Mouse (Mus musculus) ES-E14 (cell line): ENCODE measurements around the gene Mars. TPM values are rescaled to one million over a fixed set of nuclear protein-coding genes. Genes with fewer than 3 reads are reported as not detected.

Source experiments
- DNase-seq: peaks from one replicate; pipeline ENCODE4 v3.0.0-alpha.2; 2013; ENCODE audit warnings: low read depth, low spot score
- H3K27ac ChIP-seq: 2 replicates; pipeline ENCODE4 v1.5.1; 2012; ENCODE audit warnings: low read depth, mild to moderate bottlenecking, low read length, moderate library complexity, mixed read lengths; ENCODE audit not compliant: poor library complexity, insufficient read depth, severe bottlenecking
- H3K36me3 ChIP-seq: 2 replicates; pipeline ENCODE4 v1.6.1; 2012; ENCODE audit warnings: mild to moderate bottlenecking, low read length, moderate library complexity, mixed read lengths; ENCODE audit not compliant: control insufficient read depth, poor library complexity, insufficient read depth, severe bottlenecking
- H3K4me1 ChIP-seq, 2 experiments: fragments of 150-350 bp in 1 of 2; sonication (generic) in 1 of 2; 2 replicates each; pipeline ENCODE4 v1.6.1; 2012; ENCODE audit warnings: low read length in 2 of 2, mild to moderate bottlenecking in 1 of 2, mixed read lengths in 1 of 2; ENCODE audit not compliant: control insufficient read depth in 2 of 2, insufficient read depth in 2 of 2, poor library complexity in 1 of 2
- H3K4me3 ChIP-seq, 2 experiments: fragments of 150-350 bp in 1 of 2; sonication (generic) in 1 of 2; 2 replicates each; pipeline ENCODE4 v1.5.1; 2012; ENCODE audit warnings: low read length in 2 of 2, low read depth in 1 of 2, mild to moderate bottlenecking in 1 of 2, mixed read lengths in 1 of 2; ENCODE audit not compliant: insufficient read depth in 1 of 2, poor library complexity in 1 of 2, severe bottlenecking in 1 of 2
- H3K9ac ChIP-seq: 2 replicates; pipeline ENCODE4 v1.6.1; 2012; ENCODE audit warnings: low read depth, mild to moderate bottlenecking, low read length, mixed read lengths; ENCODE audit not compliant: poor library complexity, insufficient read depth, severe bottlenecking
- H3K9me3 ChIP-seq: fragments of 150-350 bp; sonication (generic); 2 replicates; pipeline ENCODE4 v1.6.1; 2012; ENCODE audit warnings: low read depth, mild to moderate bottlenecking, low read length; ENCODE audit not compliant: control insufficient read depth, insufficient read depth
- CHD2 ChIP-seq: IDR thresholded peaks from 2 replicates; pipeline ENCODE4 v1.6.1; 2014; ENCODE audit warnings: mild to moderate bottlenecking, low read depth, low read length, inconsistent platforms
- HCFC1 ChIP-seq: IDR thresholded peaks from 2 replicates; pipeline ENCODE4 v1.6.1; 2012; ENCODE audit warnings: low read length, inconsistent platforms, borderline replicate concordance; ENCODE audit not compliant: insufficient read depth
- MAFK ChIP-seq: IDR thresholded peaks from 2 replicates; pipeline ENCODE4 v1.6.1; 2014; ENCODE audit warnings: mild to moderate bottlenecking, low read depth, low read length, inconsistent platforms; ENCODE audit not compliant: insufficient read depth
- ZC3H11A ChIP-seq: IDR thresholded peaks from 2 replicates; pipeline ENCODE4 v1.6.1; 2012; ENCODE audit warnings: low read depth, mild to moderate bottlenecking, inconsistent platforms, low read length, borderline replicate concordance
- ZNF384 ChIP-seq: IDR thresholded peaks from 2 replicates; pipeline ENCODE4 v1.6.1; 2012; ENCODE audit warnings: low read depth, low read length, inconsistent platforms
- in situ Hi-C, 2 experiments: fragments of 600-800 bp; cut with MboI; formaldehyde crosslinking; loops; one replicate each; pipeline ENCODE4 v1.15.1; 2025; ENCODE audit warnings: low sequenced_read_pairs in 2 of 2, inconsistent platforms in 1 of 2; ENCODE audit not compliant: unreplicated experiment in 2 of 2
- total RNA-seq: library from RNA; depleted of rRNA; stranded (reverse); fragments of 300-350 nt; gene quantifications from 2 replicates; pipeline ENCODE4 v1.2.3, GENCODE M21; 2012

Gene Mars
- total RNA-seq, 1 experiment = 206 TPM

GRCm38 (mm10) chr10:127300361-127300760 is 11.2 kb downstream of the Mars start:
- peaks cover 0 to 2% of the 10 kb centered on the region in 2 experiments; a peak in 1 of 4 replicates for H3K4me1 ChIP-seq
- no peak for TF ChIP-seq MAFK
- TF ChIP-seq ZNF384 = no peak
- TF ChIP-seq HCFC1 = no peak
- TF ChIP-seq CHD2 = no peak
- TF ChIP-seq ZC3H11A = no peak
- DNase-seq = no peak
- H3K9ac ChIP-seq = no peak overlapping the region
- H3K36me3 ChIP-seq = peaks cover 69% of the 10 kb centered on the region
- no peak overlapping the region for H3K27ac ChIP-seq
- no peaks in the 10 kb centered on the region for H3K9me3 ChIP-seq
- no peak overlapping the region for H3K4me3 ChIP-seq
- in situ Hi-C loops = no loop called here

- in situ Hi-C loops = no loop called here
- Histone ChIP-seq H3K4me3 (no peak overlapping the region), H3K27ac (no peak overlapping the region), H3K36me3 (peaks cover 55% of the 10 kb centered on the region), H3K4me1 (peaks cover 0 to 2% of the 10 kb centered on the region in 2 experiments; a peak in 1 of 4 replicates), H3K9ac (no peak overlapping the region), H3K9me3 (no peaks in the 10 kb centered on the region)
- TF ChIP-seq HCFC1 (no peak), ZNF384 (no peak), CHD2 (no peak), MAFK (no peak), ZC3H11A (no peak)
- no peak for DNase-seq
These were observed 14.3 kb downstream of the Mars start for GRCm38 (mm10) chr10:127297015-127297871.

- peaks cover 53% of the 10 kb centered on the region for H3K36me3 ChIP-seq
- in situ Hi-C loops = no loop called here
- TF ChIP-seq MAFK = no peak
- no peak for TF ChIP-seq ZNF384
- no peak for TF ChIP-seq HCFC1
- no peak for TF ChIP-seq ZC3H11A
- TF ChIP-seq CHD2 = no peak
- H3K4me1 ChIP-seq = peaks cover 0 to 5% of the 10 kb centered on the region in 2 experiments; a peak in 1 of 4 replicates
- no peak overlapping the region for H3K4me3 ChIP-seq
- H3K27ac ChIP-seq = no peak overlapping the region
- DNase-seq = no peak
- H3K9ac ChIP-seq = no peak overlapping the region
- no peaks in the 10 kb centered on the region for H3K9me3 ChIP-seq
These were observed 15.4 kb downstream of the Mars start for GRCm38 (mm10) chr10:127295986-127296794.

- Histone ChIP-seq H3K9ac (no peak overlapping the region), H3K36me3 (peaks cover 48% of the 10 kb centered on the region), H3K27ac (no peak overlapping the region), H3K9me3 (no peaks in the 10 kb centered on the region), H3K4me1 (peaks cover 0 to 5% of the 10 kb centered on the region in 2 experiments; a peak in 2 of 4 replicates), H3K4me3 (no peak overlapping the region)
- no peak for DNase-seq
- in situ Hi-C loops = no loop called here
- TF ChIP-seq MAFK (no peak), CHD2 (no peak), HCFC1 (no peak), ZNF384 (no peak), ZC3H11A (no peak)
These were observed 16.6 kb downstream of the Mars start for GRCm38 (mm10) chr10:127294895-127295510.
